Comparison of ENCODE assay signal across 19 mouse cellular contexts in the genomic region with DNA sequence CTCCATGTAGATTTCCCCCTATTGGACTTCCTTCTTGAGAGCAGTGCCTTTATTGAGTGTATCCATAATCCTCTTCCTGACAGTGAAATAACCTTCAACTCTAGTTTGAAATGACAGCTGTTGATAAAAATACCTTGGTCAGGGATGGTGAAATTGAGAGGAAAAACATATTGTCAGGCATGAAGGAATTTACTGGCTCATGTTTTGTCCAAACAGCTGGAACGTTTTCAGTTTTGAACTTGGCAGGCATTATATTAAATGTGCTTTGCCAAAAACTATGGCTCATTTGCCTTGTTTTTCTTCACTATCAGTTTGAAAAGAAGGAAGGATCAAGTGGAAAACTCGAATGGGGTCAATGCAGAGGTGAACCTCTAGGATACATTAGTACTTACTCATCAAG.
DNase-seq lines count a peak whose midpoint lies in the region; TF ChIP-seq lines count a peak whose summit lies in the region.
"Had no signal": no experiment of that assay in that cellular context is flagged by ENCODE, and none has a peak within 500 bp of the region (broad histone marks: within the 10 kb centered on the region; RNA-seq: fewer than 3 reads in every experiment).

No protein-coding gene starts in this region.

- TF ChIP-seq CTCF in kidney, adult 2 months (conservative IDR thresholded peaks at IDR 0.05; ENCODE audit: insufficient read depth, insufficient read length, low read depth, low read length), result no peak

- no peaks in the 10 kb centered on the region for H3K27me3 ChIP-seq in kidney, adult 2 months (replicated peaks; ENCODE audit: control insufficient read depth, insufficient read depth, low read length)
- H3K27me3 ChIP-seq: embryonic facial prominence, embryonic 13.5 days; megakaryocyte, embryonic 14.5 days; midbrain, embryonic 15.5 days; Patski had no signal

- TF ChIP-seq POLR2A in kidney, adult 2 months (IDR thresholded peaks at IDR 0.05; ENCODE audit: low read depth, low read length), result no peak

- WGBS in kidney, adult 2 months, result 12% methylated on average over 2 of the region's 2 CpGs

- H3K27ac ChIP-seq in kidney, adult 2 months (ENCODE audit: insufficient read depth, low read depth, low read length), result no peak overlapping the region
- H3K27ac ChIP-seq: embryonic facial prominence, embryonic 13.5 days; midbrain, embryonic 15.5 days had no signal

- no peaks in the 10 kb centered on the region for H3K36me3 ChIP-seq in kidney, adult 2 months (ENCODE audit: control insufficient read depth, insufficient read depth, low read length)
- H3K36me3 ChIP-seq: embryonic facial prominence, embryonic 13.5 days; midbrain, embryonic 15.5 days had no signal

- H3K4me3 ChIP-seq in kidney, adult 2 months (ENCODE audit: insufficient read depth, low read depth, low read length), result no peak overlapping the region
- H3K4me3 ChIP-seq: embryonic facial prominence, embryonic 13.5 days; megakaryocyte, embryonic 14.5 days; midbrain, embryonic 15.5 days had no signal

- no peaks in the 10 kb centered on the region for H3K4me1 ChIP-seq in kidney, adult 2 months (ENCODE audit: control insufficient read depth, insufficient read depth, low read length)
- H3K4me1 ChIP-seq: embryonic facial prominence, embryonic 13.5 days; megakaryocyte, embryonic 14.5 days; midbrain, embryonic 15.5 days had no signal

- peak; percentile 4 for DNase-seq in gastrocnemius, adult 18-20 months (ENCODE audit: low spot score)
- DNase-seq in gastrocnemius, postnatal 10 days, result no peak
- DNase-seq in kidney, adult 2 months, result peak; percentile 15
- no peak for DNase-seq in kidney, postnatal 10 days
- DNase-seq in Muller cell, postnatal 12 days (ENCODE audit: inconsistent ontology term), result peak; percentile 16
- peak; percentile 39 for DNase-seq in lung, postnatal 10 days
- no peak for DNase-seq in urinary bladder, postnatal 4 days (ENCODE audit: low spot score in 2 of 2)
- no peak for DNase-seq in ovary, postnatal 36 days (ENCODE audit: low spot score)
- DNase-seq: cerebellum, adult 8-10 months; gastrocnemius, postnatal 25 days; kidney, adult 9 months; layer of hippocampus, postnatal 36 days; retina, postnatal 1 day; right cerebral cortex, postnatal 4 days; thymus, postnatal 4 days had no signal

Comparison
In these comparisons a context has a peak if more than half of its experiments do, and no peak if none do; other contexts are left out.
1. DNase-seq: peak in gastrocnemius, adult 18-20 months (single experiment), kidney, adult 2 months (single experiment), Muller cell, postnatal 12 days (single experiment) and lung, postnatal 10 days (single experiment); none in gastrocnemius, postnatal 10 days (single experiment), kidney, postnatal 10 days (single experiment), urinary bladder, postnatal 4 days (0 of 2) and ovary, postnatal 36 days (single experiment).